Mouse (Mus musculus) liver, postnatal 0 days (tissue): ENCODE results near the gene Tbx2.

Experiments used
- CTCF ChIP-seq: sonication (generic); IDR thresholded peaks from 2 replicates; pipeline ENCODE4 v1.5.1; 2016; ENCODE audit warnings: antibody characterized with exemption, low read depth
- EP300 ChIP-seq: IDR thresholded peaks from 2 replicates; pipeline ENCODE4 v1.6.1; 2016; ENCODE audit warnings: antibody characterized with exemption, low read depth, mild to moderate bottlenecking

DNA sequence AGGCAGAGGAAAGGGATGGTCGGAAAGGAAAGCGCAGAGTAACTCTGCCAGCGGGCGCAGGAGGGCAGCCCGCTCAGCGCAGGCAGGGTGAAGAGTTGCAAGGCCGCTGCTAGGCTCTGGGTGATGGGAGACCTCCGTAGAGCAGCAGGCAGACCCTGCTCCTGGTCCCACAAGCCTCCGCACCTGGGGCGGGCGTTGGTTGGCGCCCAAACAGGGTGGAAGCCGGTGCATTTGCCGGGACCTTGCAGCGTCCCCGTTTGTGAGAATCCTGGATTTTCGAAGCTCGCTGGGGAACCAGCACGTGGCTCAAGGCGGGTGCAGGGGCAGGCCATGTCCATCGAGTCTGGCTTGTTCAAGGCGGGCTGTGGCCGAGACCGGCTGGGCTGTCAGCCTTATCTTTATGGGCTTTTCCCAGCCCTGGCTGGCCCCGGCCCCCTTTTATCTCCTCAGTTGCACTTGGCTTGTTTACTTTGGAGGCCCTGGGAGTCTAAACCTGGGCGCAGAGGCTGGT, 56.2 kb downstream of the Tbx2 start:
- TF ChIP-seq CTCF (no peak), EP300 (no peak)
